Mouse (Mus musculus): ENCODE data around the gene Il31ra.

- no peak for TF ChIP-seq MYOG (IDR thresholded peaks at IDR 0.05; ENCODE audit: control insufficient read depth in 1 of 3, insufficient read depth in 1 of 3, insufficient read length in 2 of 3, low read depth in 2 of 3)
- no peak for TF ChIP-seq REST (IDR thresholded peaks at IDR 0.05; ENCODE audit: insufficient read depth, insufficient read length)
- TF ChIP-seq CEBPB (IDR thresholded peaks at IDR 0.05; ENCODE audit: insufficient read depth, poor library complexity, severe bottlenecking): no peak
- TF ChIP-seq POLR2A (IDR thresholded peaks at IDR 0.05; ENCODE audit: insufficient read length, low read depth): no peak
- no peak for TF ChIP-seq USF1 (IDR thresholded peaks at IDR 0.05; ENCODE audit: low read depth)
- no peak for TF ChIP-seq MYOD1 (IDR thresholded peaks at IDR 0.05; ENCODE audit: control insufficient read depth in 1 of 3, insufficient read length in 2 of 3, low read depth in 2 of 3)
- TF ChIP-seq SRF (IDR thresholded peaks at IDR 0.05; ENCODE audit: control insufficient read depth, insufficient read length, low read depth): no peak
- TF ChIP-seq MAX (IDR thresholded peaks at IDR 0.05; ENCODE audit: low read depth): no peak
- TF ChIP-seq POLR2AphosphoS2 (IDR thresholded peaks at IDR 0.05; ENCODE audit: insufficient read length, low read depth): no peak
- no peak for TF ChIP-seq E2F4 (IDR thresholded peaks at IDR 0.05; ENCODE audit: insufficient read depth)
These were observed 102.4 kb downstream of the Il31ra start for GRCm38 (mm10) chr13:112491636-112492284.
